Mouse (Mus musculus): ENCODE results near the gene Kiz.

Gene Kiz

GRCm38 (mm10) chr2:146856853-146857252 lies 1.2 kb downstream of the Kiz start:
- in situ Hi-C loops (cut with MboI; ENCODE audit: low sequenced_read_pairs) = no loop called here

- in situ Hi-C loops (cut with MboI; ENCODE audit: low sequenced_read_pairs) = no loop called here
Observed at GRCm38 (mm10) chr2:146865781-146866180, 10.1 kb downstream of the Kiz start.

GRCm38 (mm10) chr2:146871300-146872269 lies 15.9 kb downstream of the Kiz start:
- in situ Hi-C loops (cut with MboI; ENCODE audit: low sequenced_read_pairs) = no loop called here

- in situ Hi-C loops (cut with MboI; ENCODE audit: low sequenced_read_pairs) = no loop called here
Observed at GRCm38 (mm10) chr2:146872697-146873096, 17.0 kb downstream of the Kiz start.

GRCm38 (mm10) chr2:146873881-146874441 lies 18.3 kb downstream of the Kiz start:
- in situ Hi-C loops (cut with MboI; ENCODE audit: low sequenced_read_pairs) = no loop called here

GRCm38 (mm10) chr2:146877423-146878098 lies 21.9 kb downstream of the Kiz start:
- in situ Hi-C loops (cut with MboI; ENCODE audit: low sequenced_read_pairs) = no loop called here

GRCm38 (mm10) chr2:146881623-146882022 lies 26.0 kb downstream of the Kiz start:
- in situ Hi-C loops (cut with MboI; ENCODE audit: low sequenced_read_pairs) = no loop called here

- in situ Hi-C loops (cut with MboI; ENCODE audit: low sequenced_read_pairs) = no loop called here
Observed at GRCm38 (mm10) chr2:146884291-146884855, 28.7 kb downstream of the Kiz start.

GRCm38 (mm10) chr2:146888786-146889414 lies 33.2 kb downstream of the Kiz start:
- in situ Hi-C loops (cut with MboI; ENCODE audit: low sequenced_read_pairs) = no loop called here

- in situ Hi-C loops (cut with MboI; ENCODE audit: low sequenced_read_pairs) = no loop called here
Observed at GRCm38 (mm10) chr2:146898977-146899376, 43.3 kb downstream of the Kiz start.

- in situ Hi-C loops (cut with MboI; ENCODE audit: low sequenced_read_pairs) = no loop called here
Observed at GRCm38 (mm10) chr2:146916085-146916484, 60.4 kb downstream of the Kiz start.

- in situ Hi-C loops (cut with MboI; ENCODE audit: low sequenced_read_pairs) = no loop called here
Observed at GRCm38 (mm10) chr2:146917770-146918169, 62.1 kb downstream of the Kiz start.

- in situ Hi-C loops (cut with MboI; ENCODE audit: low sequenced_read_pairs) = no loop called here
Observed at GRCm38 (mm10) chr2:146920375-146921160, 64.9 kb downstream of the Kiz start.

GRCm38 (mm10) chr2:146925296-146925695 lies 69.6 kb downstream of the Kiz start:
- in situ Hi-C loops (cut with MboI; ENCODE audit: low sequenced_read_pairs) = no loop called here

- in situ Hi-C loops (cut with MboI; ENCODE audit: low sequenced_read_pairs) = no loop called here
Observed at GRCm38 (mm10) chr2:146925846-146926245, 70.2 kb downstream of the Kiz start.

- in situ Hi-C loops (cut with MboI; ENCODE audit: low sequenced_read_pairs) = no loop called here
Observed at GRCm38 (mm10) chr2:146948223-146948776, 92.6 kb downstream of the Kiz start.

GRCm38 (mm10) chr2:146956366-146956765 lies 100.7 kb downstream of the Kiz start:
- in situ Hi-C loops (cut with MboI; ENCODE audit: low sequenced_read_pairs) = loop anchor here (5.0 to 10.0 kb wide), 2 partner anchors 221 to 342 kb away; no protein-coding TSS in a partner anchor

GRCm38 (mm10) chr2:146958398-146958911 lies 102.8 kb downstream of the Kiz start:
- in situ Hi-C loops (cut with MboI; ENCODE audit: low sequenced_read_pairs) = loop anchor here (5.0 to 10.0 kb wide), 2 partner anchors 219 to 344 kb away; no protein-coding TSS in a partner anchor

Measured in CH12F3 (cell line).